Mouse (Mus musculus): Measurements from ENCODE around the gene Ero1l. TPM values are rescaled to one million over a fixed set of nuclear protein-coding genes. Genes with fewer than 3 reads are reported as not detected.

The Ero1l gene
- polyA plus RNA-seq, 1 experiment from 2014 or later = 96.6 TPM

DNA sequence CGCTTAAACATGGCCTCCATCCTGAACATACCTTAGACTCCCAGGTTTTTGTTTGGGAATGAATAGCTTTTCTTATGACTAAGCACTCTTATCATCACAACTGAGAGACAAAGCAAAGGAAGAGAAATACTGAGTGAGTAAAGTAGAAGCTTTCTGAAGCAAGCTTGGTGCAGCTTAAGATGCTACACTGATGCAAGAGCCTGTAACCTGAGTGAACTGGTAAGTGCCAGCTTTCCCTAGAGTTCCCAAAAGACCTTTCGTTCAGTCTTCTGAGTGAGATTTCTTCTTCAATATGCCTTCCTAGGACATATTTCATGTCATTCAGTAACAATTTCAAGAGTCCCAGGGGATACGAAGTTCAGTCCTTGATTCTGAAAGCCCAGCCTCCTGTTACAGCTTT, 2.5 kb upstream of the Ero1l start:
- H3K27me3 ChIP-seq (replicated peaks; ENCODE audit: control insufficient read depth, insufficient read depth, low read length) = no peaks in the 10 kb centered on the region
- H3K4me1 ChIP-seq (replicated peaks; ENCODE audit: control insufficient read depth, insufficient read depth, low read length) = peaks cover 12% of the 10 kb centered on the region
- H3K9me3 ChIP-seq (ENCODE audit: control insufficient read depth) = no peaks in the 10 kb centered on the region
- no peak for ATAC-seq
- no peaks in the 10 kb centered on the region for H3K36me3 ChIP-seq (ENCODE audit: control insufficient read depth, insufficient read depth)
- no peak overlapping the region for H3K4me2 ChIP-seq (replicated peaks; ENCODE audit: low read depth)
- H3K4me3 ChIP-seq (ENCODE audit: low read depth, low read length) = no peak overlapping the region
- no peak overlapping the region for H3K9ac ChIP-seq (ENCODE audit: low read depth, low read length)
- peak overlapping the region; percentile 76 for H3K27ac ChIP-seq (ENCODE audit: low read depth, low read length)
- 80% methylated on average over 3 of the region's 3 CpGs for WGBS
- no peak for TF ChIP-seq CTCF (IDR thresholded peaks at IDR 0.05; ENCODE audit: low read depth)

DNA sequence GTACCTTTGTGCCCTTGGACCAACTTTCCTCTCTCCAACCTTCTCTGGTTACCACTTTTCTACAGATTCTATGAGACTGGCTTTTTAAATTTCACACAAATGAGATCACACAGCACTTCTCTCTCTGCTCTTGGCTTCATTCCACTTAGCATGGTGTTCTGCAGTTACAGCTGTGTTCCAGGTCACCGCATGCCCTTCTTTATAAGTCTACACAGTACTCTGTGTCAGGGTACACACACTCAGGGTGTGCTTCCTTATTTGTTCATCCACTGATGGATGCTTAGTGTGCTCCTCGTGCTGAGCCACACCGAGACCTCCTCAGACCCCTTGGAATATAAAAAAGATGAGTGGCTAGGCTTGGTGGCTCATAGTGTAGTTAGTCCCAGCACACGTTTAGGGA, 1.5 kb upstream of the Ero1l start:
- WGBS = 79% methylated on average over 4 of the region's 4 CpGs

DNA sequence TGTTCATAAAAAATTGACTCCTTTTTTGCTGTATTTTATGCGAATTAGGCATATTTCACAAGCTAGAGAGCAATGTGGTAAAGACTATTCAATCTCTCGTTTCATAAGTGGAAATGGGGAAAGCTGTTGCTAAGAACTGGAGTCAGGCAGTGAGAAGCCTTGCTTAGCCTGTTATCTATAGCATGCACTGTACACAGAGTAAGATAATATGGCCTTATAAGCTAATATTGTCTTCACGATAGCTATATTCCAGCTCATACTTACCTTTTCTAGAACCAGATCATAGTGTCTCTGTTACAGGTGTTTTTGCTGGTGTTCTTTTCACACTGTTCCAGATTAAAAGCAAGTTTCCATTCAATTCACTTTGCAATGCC, 653 bp upstream of the Ero1l start:
- no peak for TF ChIP-seq CTCF (IDR thresholded peaks at IDR 0.05; ENCODE audit: low read depth)
- Histone ChIP-seq H3K27me3 (replicated peaks; ENCODE audit: control insufficient read depth, insufficient read depth, low read length) (no peaks in the 10 kb centered on the region), H3K4me1 (replicated peaks; ENCODE audit: control insufficient read depth, insufficient read depth, low read length) (peaks cover 17% of the 10 kb centered on the region), H3K4me2 (replicated peaks; ENCODE audit: low read depth) (peak overlapping the region; percentile 83; the same call in 1 of the 2 replicates), H3K4me3 (ENCODE audit: low read depth, low read length) (no peak overlapping the region), H3K9ac (ENCODE audit: low read depth, low read length) (no peak overlapping the region), H3K36me3 (ENCODE audit: control insufficient read depth, insufficient read depth) (no peaks in the 10 kb centered on the region), H3K9me3 (ENCODE audit: control insufficient read depth) (no peaks in the 10 kb centered on the region), H3K27ac (ENCODE audit: low read depth, low read length) (peak overlapping the region; percentile 94; the same call in 1 of the 2 replicates)
- 45% methylated on average over 3 of the region's 3 CpGs for WGBS
- ATAC-seq = no peak

More for the DNA sequence above, 1.5 kb upstream of the Ero1l start:
- Histone ChIP-seq H3K9ac (ENCODE audit: low read depth, low read length) (no peak overlapping the region), H3K4me2 (replicated peaks; ENCODE audit: low read depth) (no peak overlapping the region), H3K4me1 (replicated peaks; ENCODE audit: control insufficient read depth, insufficient read depth, low read length) (peaks cover 17% of the 10 kb centered on the region), H3K4me3 (ENCODE audit: low read depth, low read length) (no peak overlapping the region), H3K36me3 (ENCODE audit: control insufficient read depth, insufficient read depth) (no peaks in the 10 kb centered on the region), H3K27me3 (replicated peaks; ENCODE audit: control insufficient read depth, insufficient read depth, low read length) (no peaks in the 10 kb centered on the region), H3K27ac (ENCODE audit: low read depth, low read length) (no peak overlapping the region), H3K9me3 (ENCODE audit: control insufficient read depth) (no peaks in the 10 kb centered on the region)
- no peak for TF ChIP-seq CTCF (IDR thresholded peaks at IDR 0.05; ENCODE audit: low read depth)
- no peak for ATAC-seq

DNA sequence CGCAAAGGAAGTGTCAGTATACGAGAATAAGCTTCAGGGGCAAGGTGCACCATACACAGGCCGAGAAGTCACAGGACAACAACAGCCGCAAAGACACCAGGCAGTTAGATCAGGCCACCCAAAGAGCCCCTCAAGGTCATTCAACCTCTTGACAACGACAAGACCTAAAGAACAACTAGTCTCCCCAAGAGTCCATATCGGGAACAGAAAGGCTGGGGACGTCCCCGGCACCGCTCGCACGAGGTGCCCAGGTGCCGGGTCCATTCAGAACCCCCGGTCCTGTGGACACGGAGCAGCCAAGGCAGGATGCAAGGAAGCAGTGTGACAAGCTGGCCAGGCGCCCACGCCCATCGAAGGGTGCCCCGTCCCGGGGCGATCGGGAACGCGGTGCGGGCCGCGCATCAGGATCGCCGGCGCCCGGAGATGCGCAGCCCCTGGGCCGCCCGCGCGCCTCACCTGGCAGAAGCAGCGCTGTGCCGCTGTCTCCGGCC, 605 bp downstream of the Ero1l start:
- H3K27ac ChIP-seq (ENCODE audit: low read depth, low read length) = peak overlapping the region; percentile 94
- peak overlapping the region; percentile 88 for H3K4me3 ChIP-seq (ENCODE audit: low read depth, low read length)
- peak overlapping the region; percentile 88 for H3K9ac ChIP-seq (ENCODE audit: low read depth, low read length)
- under 1% methylated on average over 24 of the region's 38 CpGs for WGBS
- H3K4me1 ChIP-seq (replicated peaks; ENCODE audit: control insufficient read depth, insufficient read depth, low read length) = peaks cover 17% of the 10 kb centered on the region
- H3K27me3 ChIP-seq (replicated peaks; ENCODE audit: control insufficient read depth, insufficient read depth, low read length) = no peaks in the 10 kb centered on the region
- ATAC-seq = peak; percentile 14
- no peaks in the 10 kb centered on the region for H3K9me3 ChIP-seq (ENCODE audit: control insufficient read depth)
- peak overlapping the region; percentile 83 for H3K4me2 ChIP-seq (replicated peaks; ENCODE audit: low read depth)
- H3K36me3 ChIP-seq (ENCODE audit: control insufficient read depth, insufficient read depth) = no peaks in the 10 kb centered on the region
- TF ChIP-seq CTCF (IDR thresholded peaks at IDR 0.05; ENCODE audit: low read depth) = no peak

DNA sequence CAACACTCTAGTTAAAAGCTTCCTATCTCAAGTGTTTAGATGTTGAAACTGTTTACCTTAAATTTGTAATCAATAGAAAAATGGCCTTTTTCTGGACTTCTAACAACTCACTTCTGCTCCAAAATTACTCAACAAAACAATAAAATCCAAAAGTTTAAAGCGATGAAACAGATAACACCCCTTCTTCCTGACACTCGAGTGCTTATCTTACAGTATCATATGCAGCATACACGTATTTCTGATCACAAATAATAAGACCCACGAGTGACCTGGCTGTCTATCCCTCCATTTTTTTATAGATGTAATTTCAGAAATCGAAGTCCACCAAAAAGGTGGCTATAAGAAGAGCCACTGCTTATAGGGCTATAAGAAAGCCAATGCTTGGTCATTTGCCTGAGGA, 1.6 kb downstream of the Ero1l start:
- Histone ChIP-seq H3K4me3 (ENCODE audit: low read depth, low read length) (peak overlapping the region; percentile 88), H3K27ac (ENCODE audit: low read depth, low read length) (no peak overlapping the region), H3K36me3 (ENCODE audit: control insufficient read depth, insufficient read depth) (no peaks in the 10 kb centered on the region), H3K4me1 (replicated peaks; ENCODE audit: control insufficient read depth, insufficient read depth, low read length) (peaks cover 15% of the 10 kb centered on the region), H3K27me3 (replicated peaks; ENCODE audit: control insufficient read depth, insufficient read depth, low read length) (no peaks in the 10 kb centered on the region), H3K9ac (ENCODE audit: low read depth, low read length) (peak overlapping the region; percentile 88; the same call in 1 of the 2 replicates), H3K4me2 (replicated peaks; ENCODE audit: low read depth) (peak overlapping the region; percentile 83), H3K9me3 (ENCODE audit: control insufficient read depth) (no peaks in the 10 kb centered on the region)
- 43% methylated on average over 5 of the region's 5 CpGs for WGBS
- ATAC-seq = no peak
- no peak for TF ChIP-seq CTCF (IDR thresholded peaks at IDR 0.05; ENCODE audit: low read depth)

DNA sequence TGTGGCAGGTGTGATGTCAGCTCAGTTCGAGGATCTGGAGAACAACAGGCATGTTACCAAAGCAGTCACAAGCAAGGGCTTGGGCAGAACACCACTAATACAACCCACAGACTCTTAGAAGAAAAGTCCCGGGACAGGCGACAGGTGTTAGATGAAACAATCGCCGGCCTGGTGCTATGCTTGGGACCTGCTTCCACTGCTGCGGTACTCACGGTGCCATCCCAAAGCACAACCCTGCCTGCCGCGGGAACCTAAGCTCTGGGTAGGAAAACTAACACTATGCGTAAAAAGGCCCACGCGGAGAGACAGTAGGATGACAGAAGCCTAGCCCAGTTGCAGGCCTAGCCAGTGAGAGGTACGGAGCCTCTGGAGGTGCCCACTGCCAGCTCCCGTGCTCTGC, 8.5 kb downstream of the Ero1l start:
- Histone ChIP-seq H3K4me1 (replicated peaks; ENCODE audit: control insufficient read depth, insufficient read depth, low read length) (no peaks in the 10 kb centered on the region), H3K9me3 (ENCODE audit: control insufficient read depth) (no peaks in the 10 kb centered on the region), H3K27me3 (replicated peaks; ENCODE audit: control insufficient read depth, insufficient read depth, low read length) (no peaks in the 10 kb centered on the region), H3K4me3 (ENCODE audit: low read depth, low read length) (no peak overlapping the region), H3K27ac (ENCODE audit: low read depth, low read length) (no peak overlapping the region), H3K4me2 (replicated peaks; ENCODE audit: low read depth) (no peak overlapping the region), H3K36me3 (ENCODE audit: control insufficient read depth, insufficient read depth) (0 out of 2 replicates have a peak, but pooled peaks cover under 1% of the 10 kb centered on the region), H3K9ac (ENCODE audit: low read depth, low read length) (no peak overlapping the region)
- no peak for TF ChIP-seq CTCF (IDR thresholded peaks at IDR 0.05; ENCODE audit: low read depth)
- ATAC-seq = no peak
- WGBS = 93% methylated on average over 14 of the region's 14 CpGs

DNA sequence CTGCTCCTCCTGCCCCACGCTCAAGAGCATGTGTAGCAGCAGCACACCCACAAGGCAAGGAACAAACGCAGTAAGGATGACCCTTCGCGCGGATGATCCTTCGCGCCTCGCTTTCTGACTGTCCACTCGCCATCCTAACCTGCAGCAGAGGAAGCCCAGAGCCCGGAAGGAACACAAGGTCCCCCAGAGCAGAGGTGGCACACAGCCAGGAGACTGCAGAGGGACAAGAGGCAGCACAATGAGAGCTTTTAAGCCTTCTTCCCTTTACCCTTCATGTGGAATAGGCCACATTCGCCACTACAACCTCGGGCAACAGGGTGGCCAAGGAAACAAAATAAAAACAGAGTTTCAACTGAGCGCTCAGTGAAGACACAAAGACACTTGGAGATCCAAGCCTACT, 8.9 kb downstream of the Ero1l start:
- no peak overlapping the region for H3K4me2 ChIP-seq (replicated peaks; ENCODE audit: low read depth)
- no peak overlapping the region for H3K9ac ChIP-seq (ENCODE audit: low read depth, low read length)
- 87% methylated on average over 13 of the region's 13 CpGs for WGBS
- no peaks in the 10 kb centered on the region for H3K4me1 ChIP-seq (replicated peaks; ENCODE audit: control insufficient read depth, insufficient read depth, low read length)
- no peaks in the 10 kb centered on the region for H3K27me3 ChIP-seq (replicated peaks; ENCODE audit: control insufficient read depth, insufficient read depth, low read length)
- no peak for ATAC-seq
- no peak for TF ChIP-seq CTCF (IDR thresholded peaks at IDR 0.05; ENCODE audit: low read depth)
- no peak overlapping the region for H3K4me3 ChIP-seq (ENCODE audit: low read depth, low read length)
- H3K9me3 ChIP-seq (ENCODE audit: control insufficient read depth) = no peaks in the 10 kb centered on the region
- H3K36me3 ChIP-seq (ENCODE audit: control insufficient read depth, insufficient read depth) = 0 out of 2 replicates have a peak, but pooled peaks cover 4% of the 10 kb centered on the region
- H3K27ac ChIP-seq (ENCODE audit: low read depth, low read length) = no peak overlapping the region

Data from intestine, postnatal 0 days (tissue).